Mouse (Mus musculus) telencephalon, adult 2 months (tissue): Measurements from ENCODE around the gene Snx32.
A peak's percentile ranks its signal among the peaks of the same experiment; 100 is the strongest.

Experiments
- DNase-seq: peaks from one replicate; pipeline ENCODE4 v3.0.0-alpha.2; 2011; ENCODE audit warnings: low read depth, low spot score

The Snx32 gene

DNA sequence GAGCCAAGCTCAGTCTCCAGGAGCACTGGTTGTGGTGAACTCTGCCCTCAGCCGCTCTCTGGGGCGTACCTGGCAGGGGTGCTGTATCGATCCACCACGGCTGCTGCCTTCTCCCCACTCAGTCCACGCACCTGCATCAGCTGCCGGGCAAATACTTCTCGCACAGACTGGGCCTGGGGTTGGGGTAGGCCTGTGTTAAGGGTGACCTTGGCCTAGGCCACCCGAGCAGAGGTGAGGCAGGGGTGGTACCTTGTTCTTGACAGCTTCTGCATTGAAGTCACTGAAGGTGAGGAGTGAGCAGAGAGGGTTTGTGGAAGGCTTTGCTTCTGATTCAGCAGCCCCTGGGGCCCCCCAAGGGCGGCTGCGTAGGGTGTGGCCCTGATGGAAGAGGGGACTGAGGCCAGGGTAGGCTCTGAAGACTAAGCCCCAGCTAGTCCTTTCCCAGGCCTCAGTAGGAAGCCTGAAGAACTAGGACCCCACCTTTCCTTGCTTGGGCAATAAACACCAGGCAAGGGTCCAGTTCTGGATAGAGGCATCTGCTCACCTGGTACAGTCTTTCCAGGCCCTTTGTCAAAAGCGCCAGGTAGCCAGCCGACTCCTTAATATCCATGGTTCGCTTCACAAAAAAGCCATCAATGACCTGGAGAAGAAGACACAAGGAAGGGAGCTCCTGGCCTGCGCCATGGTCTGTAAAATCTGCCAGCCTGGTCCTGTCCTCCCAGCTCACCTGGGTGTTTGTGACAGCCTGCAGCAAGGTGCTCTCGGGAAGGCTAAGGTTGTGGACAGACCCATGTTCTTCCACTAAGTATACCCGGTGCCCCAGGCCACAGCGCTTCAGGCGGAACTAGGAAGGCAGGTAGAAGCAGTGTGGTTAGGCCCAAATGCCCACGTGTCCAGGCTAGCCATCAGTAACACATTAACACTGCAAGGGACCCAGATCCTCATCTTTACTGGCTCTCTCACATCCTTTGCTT, 26.7 kb downstream of the Snx32 start:
- no peak for DNase-seq

DNA sequence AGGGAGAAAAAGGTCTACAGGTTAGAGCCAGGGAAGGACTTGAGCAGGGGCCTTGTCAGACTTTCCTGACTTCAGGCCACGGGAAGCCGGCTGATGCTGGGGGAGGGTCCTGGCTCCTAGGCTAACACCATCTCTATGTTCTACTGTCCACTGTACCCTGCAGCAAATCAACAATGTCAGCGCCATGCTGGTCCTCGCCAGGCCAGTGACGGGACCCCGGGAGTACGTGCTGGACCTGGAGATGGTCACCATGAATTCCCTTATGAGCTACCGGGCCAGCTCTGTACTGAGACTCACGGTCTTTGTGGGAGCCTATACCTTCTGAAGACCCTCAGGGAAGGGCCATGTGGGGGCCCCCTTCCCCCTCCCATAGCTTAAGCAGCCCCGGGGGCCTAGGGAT, 28.9 kb downstream of the Snx32 start:
- no peak for DNase-seq

- DNase-seq: no peak
Observed at GRCm38 (mm10) chr19:5480016-5480415, 30.3 kb downstream of the Snx32 start.

DNA sequence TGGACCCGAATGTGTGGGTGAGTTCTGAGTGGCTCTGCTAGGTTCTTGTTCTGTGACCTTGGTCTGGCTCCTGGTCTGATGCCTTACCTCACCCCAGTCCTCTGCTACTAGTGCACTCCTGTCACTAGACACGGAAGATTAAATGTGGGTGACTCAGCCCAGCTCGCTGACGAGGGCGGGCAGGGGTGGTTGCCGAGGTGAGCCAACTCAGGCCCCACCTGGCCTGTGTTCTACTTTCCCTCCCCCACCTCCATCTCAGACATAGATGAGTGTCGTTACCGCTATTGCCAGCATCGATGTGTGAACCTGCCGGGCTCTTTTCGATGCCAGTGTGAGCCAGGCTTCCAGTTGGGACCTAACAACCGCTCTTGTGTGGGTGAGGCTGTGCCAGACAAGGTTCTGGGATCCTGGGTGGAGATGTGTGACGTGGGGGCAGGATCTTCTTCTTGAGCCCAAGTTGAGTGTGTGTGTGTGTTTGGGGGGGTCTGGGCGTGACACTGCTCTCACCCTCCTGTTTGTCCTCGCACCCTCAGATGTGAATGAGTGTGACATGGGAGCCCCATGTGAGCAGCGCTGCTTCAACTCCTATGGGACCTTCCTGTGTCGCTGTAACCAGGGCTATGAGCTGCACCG, 32.6 kb downstream of the Snx32 start:
- DNase-seq: no peak

DNA sequence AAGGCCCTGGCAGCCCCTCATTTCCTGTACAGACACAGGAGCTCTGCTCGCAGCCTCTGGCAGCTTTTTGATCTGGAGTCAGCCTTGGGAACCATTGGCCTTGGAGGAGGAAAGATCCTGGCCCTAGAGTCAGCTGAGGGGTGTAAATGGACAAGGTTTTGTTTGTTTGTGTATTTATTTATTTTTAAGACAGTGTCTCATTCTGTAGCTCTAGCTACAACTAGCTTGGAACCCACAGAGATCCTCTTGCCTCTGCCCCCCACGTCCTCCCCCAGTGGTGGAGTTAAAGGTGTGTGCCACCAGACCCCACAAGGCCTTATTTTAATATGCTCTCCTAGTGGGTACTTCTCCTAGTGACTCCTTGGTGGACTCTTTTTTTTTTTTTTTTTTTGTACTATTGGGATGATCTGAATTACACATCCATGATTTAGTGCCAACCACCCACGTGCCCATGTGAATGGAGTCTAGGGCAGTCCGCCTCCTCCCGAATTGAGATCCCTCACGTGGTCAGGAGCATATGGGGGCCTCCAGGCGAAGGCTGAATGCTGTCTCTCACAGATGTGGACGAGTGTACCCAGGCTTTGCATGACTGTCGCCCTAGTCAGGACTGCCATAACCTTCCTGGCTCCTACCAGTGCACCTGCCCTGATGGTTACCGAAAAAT, 33.2 kb downstream of the Snx32 start:
- no peak for DNase-seq

GRCm38 (mm10) chr19:5475069-5475714, 35.1 kb downstream of the Snx32 start:
- DNase-seq: no peak

GRCm38 (mm10) chr19:5474281-5475068, 35.9 kb downstream of the Snx32 start:
- DNase-seq: no peak

DNA sequence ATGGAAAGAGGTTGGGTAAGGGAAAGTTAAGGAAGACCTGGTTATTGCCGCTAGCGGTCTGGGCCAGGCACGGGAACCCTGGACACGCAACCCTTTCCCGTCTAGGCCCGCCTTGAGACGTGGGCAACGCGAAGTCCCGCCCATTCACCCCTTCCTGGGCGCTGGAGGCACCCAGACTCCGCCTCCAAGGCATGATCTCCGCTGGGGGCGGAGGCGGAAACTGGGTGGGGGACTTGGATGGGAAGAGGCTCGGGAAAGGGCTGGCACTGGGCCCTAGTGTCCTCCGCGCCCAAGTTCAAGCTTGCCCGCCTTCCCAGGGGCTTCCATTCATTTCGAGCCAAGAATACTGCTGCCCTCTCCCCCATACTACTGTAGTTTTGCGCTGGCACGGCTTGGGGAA, 36.6 kb downstream of the Snx32 start, which contains the start of gene Efemp2:
Efemp2 (plus strand) TSS at position 235 of the 400 bp plus-strand sequence.
- DNase-seq: no peak

GRCm38 (mm10) chr19:5472857-5473256, 37.5 kb downstream of the Snx32 start:
- DNase-seq: no peak

DNA sequence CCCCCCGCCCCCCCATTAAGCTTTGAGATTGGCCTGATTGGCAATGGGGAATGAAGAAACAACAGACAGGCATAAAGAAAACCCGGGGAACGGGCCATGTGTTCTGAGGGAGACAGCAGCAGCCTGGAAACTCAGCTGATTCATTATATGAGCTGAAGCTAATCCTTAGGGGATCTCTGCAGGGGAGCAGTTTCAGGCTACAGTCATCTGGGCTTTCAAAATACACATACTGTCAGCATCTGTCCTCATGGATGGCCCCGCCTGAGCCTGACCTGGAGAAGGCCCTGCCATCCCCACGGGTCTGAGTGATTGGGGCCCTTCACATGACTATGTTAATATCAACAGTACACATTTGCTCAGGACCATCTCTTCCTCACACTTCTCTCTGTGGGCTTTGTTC, 38.5 kb downstream of the Snx32 start:
- DNase-seq: no peak

- DNase-seq: no peak
Observed at GRCm38 (mm10) chr19:5468374-5468773, 42.0 kb downstream of the Snx32 start, which contains the start of gene Ctsw. Ctsw (minus strand) TSS chr19:5468507.

GRCm38 (mm10) chr19:5466916-5467500, 43.3 kb downstream of the Snx32 start:
- no peak for DNase-seq

- no peak for DNase-seq
Observed at GRCm38 (mm10) chr19:5465037-5465436, 45.3 kb downstream of the Snx32 start.

GRCm38 (mm10) chr19:5463791-5464562, 46.4 kb downstream of the Snx32 start:
- no peak for DNase-seq

GRCm38 (mm10) chr19:5463212-5463611, 47.1 kb downstream of the Snx32 start:
- DNase-seq: no peak

GRCm38 (mm10) chr19:5461411-5461810, 48.9 kb downstream of the Snx32 start:
- no peak for DNase-seq

GRCm38 (mm10) chr19:5460465-5460911, 49.9 kb downstream of the Snx32 start, which contains the start of gene Fibp:
Fibp (plus strand) TSS chr19:5460615.
- peak; percentile 87 for DNase-seq

DNA sequence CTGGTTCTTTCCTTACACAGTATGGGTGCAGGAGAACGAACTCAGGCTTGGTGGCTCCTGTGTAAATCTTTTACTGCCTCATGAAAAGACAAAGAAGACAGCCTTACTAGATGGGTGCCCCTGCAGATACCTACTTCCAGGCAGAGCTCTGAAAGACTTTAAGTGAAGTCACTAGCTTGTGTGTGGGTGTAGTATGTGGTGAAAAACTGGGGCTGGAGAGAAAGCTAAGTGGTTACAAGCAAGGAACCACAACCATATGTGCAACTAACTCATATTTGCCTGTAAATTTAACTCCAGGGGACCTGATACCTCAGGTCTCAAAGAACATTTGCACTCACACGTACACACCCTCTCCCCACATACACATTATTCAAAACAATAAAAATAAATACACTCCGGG, 50.4 kb downstream of the Snx32 start:
- no peak for DNase-seq

- DNase-seq: peak; percentile 72
Observed at GRCm38 (mm10) chr19:5459019-5459418, 51.3 kb downstream of the Snx32 start.
